Mouse (Mus musculus) T-helper 17 cell (primary cell): ENCODE results near the gene Zdhhc19.
"Not testable (repeated sequence)": the region's sequence is repeated elsewhere in the genome, so short reads cannot be mapped to it uniquely, and the experiment has no call there.

ENCODE experiments used
- in situ Hi-C, 2 experiments: fragments of 300-600 bp; cut with MboI, MseI; formaldehyde crosslinking; loops; 1 replicate in 1 of 2; 2 replicates in 1 of 2; pipeline ENCODE4 v1.15.1; 2025; ENCODE audit warnings: high pct_unique_total_duplicates in 2 of 2

Zdhhc19 gene

DNA sequence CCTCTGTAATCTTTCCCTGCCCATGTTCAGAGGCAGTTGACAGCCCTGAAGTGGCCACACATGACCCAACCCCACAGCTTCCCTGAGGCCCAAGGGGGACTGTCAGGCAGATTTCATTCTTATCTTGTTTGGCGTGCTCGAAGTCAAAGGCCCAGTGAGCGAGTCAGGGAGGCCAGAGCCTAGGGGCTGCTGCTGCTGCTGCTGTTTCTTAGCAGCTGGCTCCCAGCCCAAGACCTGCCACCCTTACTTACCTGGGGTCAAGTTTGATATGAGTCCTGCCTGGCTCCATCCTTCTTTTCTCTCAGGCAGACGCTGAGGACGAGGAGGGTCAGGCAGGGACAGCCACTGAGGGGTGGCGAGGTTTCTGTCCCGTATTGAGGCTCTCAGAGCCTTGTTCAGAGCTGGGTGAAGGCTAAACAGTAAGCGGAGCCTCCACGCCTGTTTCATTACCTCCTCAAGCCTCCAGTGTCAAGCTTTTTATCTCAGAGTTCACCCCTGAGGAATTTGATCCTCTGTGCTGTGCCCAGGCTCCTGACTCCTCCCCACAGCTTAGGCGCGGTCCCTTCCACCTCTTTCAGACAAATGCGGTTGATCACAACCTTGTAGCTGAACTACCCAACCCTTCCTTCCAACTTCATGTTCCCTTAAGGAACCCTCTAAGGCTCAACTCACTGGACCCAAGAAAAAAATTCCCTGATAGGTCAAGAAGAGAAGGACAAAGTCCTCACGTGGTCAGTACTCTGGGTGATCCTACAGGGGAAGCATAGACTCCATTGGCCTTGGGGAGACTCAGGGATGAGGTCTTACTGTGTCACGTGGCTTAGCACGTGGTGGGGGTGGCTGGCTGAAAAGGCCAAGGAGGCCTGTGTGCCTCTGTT lies 8.6 kb upstream of the Zdhhc19 start, which contains the start of gene Slc51a:
Gene Slc51a (minus strand): TSS at position 646 of the 878 bp plus-strand sequence.
- in situ Hi-C loops: no loop called here

DNA sequence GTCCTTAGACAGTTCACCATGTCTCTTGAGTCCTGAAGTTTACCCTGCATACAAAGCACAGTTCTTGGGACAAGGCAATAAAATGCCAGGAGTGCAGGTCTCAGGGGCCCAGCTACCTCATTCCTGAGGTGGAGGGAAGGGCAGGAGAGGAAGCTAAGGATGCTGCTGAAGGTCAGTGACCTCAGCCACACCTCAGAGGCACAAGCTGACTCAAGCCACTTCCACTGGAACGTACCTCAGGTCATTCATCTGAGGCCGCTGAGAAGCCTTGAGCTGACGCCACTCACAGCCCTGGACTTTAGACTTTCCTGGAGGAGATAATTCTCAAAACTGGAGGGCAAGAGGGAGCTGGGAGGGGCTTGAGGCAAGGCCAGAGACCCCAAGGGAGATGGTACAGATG lies 7.1 kb upstream of the Zdhhc19 start:
- in situ Hi-C loops: no loop called here

DNA sequence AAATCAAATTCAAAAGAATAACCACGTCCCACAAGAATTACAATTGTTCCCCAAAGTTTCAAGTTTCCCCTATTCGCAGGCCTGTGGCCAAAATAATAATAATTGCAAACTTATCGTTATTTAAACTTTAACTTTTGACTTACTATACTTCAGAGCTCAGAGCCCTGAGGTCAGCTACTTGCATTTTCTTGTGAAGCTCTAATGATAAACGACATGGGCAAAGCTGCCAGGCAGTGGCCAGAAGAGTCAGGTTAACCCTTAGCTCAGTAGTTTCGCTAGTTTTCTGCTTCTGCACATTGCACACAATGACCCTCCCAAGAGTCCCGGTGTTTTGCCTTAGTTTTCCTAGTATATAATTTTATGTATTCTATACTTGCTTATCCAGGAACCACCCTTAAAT lies 1.7 kb upstream of the Zdhhc19 start:
- in situ Hi-C loops: not testable (repeated sequence)

DNA sequence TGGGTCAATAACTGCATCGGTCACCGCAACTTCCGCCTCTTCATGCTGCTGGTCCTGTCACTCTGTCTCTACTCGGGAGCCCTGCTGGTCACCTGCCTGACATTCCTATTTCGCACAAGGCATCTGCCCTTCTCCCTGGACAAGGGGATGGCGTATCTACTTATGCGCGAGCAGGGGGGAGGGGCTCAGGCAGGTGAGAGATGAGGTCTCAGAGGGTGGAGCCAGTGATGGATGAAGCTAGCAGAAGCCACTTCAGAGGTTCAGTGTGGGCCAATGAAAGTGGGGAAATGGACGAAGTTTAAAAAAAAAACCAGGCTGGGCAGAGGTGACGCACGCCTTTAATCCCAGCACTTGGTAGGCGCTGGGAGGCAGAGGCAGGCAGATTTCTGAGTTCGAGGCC lies 2.9 kb downstream of the Zdhhc19 start:
- in situ Hi-C loops: loop anchor here in 1 of 2 experiments (5.0 kb wide), 2 partner anchors 122 to 232 kb away; no protein-coding TSS in a partner anchor

DNA sequence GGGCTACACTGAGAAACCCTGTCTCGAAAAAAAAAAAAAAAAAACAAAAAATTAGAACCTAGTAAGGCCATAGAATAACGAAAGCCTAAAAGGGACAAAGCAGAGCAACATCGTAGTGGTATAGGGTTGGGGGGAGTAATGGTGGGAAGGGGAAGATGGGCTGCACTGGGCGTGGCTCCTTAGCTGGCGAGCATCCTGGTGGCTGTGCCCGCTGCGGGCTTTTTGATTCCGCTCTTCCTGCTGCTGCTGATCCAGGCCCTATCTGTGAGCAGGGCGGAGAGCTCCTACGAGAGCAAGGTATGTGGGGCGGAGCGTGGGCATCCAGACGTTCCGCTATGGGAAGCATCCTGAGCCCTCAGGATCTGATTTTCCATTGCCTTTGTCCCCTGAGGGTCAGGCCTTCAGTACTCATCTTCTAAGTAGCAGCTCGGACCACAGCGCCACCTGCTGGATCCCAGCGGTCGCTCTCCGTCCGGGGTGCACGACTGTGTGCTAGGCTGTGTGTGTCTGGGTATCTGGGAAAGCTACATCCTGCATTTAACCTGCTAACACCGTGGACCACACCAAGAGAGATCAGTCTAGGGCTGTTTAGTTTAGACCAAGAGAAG lies 3.5 kb downstream of the Zdhhc19 start:
- in situ Hi-C loops: loop anchor here in 1 of 2 experiments (5.0 kb wide), 2 partner anchors 122 to 232 kb away; no protein-coding TSS in a partner anchor

DNA sequence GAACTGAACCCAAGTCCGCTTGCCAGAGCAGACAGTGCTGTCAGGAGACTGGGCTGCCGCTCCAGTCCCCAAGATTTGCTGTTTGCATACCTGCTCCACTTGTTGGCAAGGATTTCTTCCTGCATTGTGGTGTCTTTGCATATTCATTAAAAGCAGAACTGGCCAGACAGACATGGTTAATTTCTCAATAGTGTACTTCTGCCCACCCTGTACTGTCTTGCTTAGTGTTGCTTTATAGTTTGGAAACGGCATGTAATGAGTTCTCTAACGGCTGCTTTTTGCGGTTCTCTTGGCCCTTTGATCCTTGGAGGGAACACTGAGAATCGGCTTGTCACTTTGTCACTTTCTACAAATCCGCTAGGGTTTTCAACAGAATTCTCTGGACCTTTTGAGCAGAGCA lies 5.4 kb downstream of the Zdhhc19 start:
- in situ Hi-C loops: no loop called here

DNA sequence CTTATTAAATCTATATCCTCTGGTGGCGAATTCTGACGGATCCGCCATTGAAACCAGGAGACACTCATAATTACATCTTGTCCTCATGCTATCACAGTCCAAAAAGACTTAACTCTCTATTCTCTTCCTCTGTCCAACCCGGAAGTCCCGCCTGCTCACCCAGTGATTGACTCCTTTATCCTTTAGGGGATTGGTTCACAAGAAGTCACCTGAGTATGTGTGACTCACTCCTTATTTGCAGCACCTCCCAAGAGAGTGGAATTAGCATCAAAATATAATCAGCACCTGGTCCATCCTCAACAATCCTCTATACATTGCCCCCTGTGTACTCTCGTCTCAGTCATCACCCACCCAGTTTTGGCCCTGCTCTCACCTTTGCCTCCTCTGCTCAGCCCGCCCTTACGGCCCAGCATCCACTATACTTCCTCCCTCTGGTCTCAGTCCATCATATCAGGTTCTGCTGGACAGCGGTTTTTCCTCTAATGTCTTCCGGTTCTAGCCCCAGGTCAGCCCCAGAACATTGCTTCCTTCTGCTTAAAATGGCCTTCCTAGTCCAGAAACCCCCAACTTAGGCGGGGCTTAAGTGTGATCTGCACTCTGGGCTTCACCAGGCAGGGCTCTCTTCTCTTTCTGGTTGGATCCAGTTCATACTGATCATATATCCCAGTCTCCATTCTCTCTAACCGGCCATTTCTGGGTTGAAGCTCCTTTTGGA lies 6.7 kb downstream of the Zdhhc19 start:
- in situ Hi-C loops: no loop called here

DNA sequence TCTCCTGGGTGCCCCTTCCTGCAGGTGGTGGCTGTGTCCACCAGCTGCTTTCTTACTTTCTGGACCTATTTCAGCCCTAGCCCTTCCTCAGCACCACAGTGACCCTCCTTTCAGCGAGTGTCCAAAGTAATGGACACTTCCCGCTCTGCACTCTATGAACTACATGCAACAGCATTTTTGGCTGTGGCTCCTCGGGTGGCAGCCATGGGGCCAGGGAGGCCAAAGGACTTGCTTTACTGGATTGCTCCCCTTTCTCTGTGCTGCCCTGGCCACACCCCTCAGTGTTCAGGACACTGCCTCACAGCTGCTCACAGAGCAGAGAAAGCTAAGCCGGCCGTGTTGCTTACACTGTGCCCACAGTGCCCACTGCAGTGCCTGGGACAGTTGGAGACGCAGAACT lies 7.6 kb downstream of the Zdhhc19 start:
- in situ Hi-C loops: no loop called here

DNA sequence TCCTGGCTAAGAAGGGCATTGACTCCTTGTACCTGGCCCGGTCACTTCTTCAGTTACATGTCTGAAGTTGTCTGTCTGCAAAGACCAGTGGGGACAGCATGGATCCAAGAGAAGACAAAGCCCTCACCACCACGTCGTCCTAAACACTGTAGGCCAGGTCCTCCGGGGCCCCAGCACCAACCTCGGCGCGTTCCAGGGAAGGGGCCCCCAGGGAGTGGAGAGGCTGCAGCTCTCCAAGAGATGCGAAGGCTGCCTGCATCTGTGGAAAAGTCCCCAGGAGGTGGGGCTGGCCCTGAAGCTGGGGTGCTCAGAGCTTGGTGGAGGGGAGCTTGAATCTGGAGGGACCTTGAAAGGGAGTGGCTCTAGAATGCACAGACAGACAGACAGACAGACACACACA lies 10.2 kb downstream of the Zdhhc19 start:
- in situ Hi-C loops: loop anchor here in 1 of 2 experiments (5.0 kb wide), 1 partner anchor 186 kb away; no protein-coding TSS in a partner anchor

DNA sequence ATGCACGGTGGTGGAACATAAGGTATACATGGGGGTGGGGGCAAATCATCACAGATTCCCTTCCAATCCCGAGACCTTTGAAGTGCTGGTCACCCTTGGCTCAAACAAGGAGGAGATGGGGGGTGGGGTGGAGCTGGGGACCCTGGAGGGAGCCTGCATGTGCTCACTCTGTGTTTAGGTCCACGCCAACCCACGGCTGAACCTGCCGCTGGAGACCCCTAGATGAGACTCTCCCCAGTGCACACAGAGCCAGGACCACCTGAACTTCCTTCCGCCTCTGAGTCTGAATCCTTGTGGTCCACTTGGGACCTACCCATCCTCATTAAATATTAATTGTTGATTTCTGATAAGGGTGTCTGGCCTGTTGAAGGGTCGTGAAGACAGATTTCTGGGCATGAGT lies 10.8 kb downstream of the Zdhhc19 start:
- in situ Hi-C loops: loop anchor here in 1 of 2 experiments (5.0 kb wide), 1 partner anchor 185 kb away; no protein-coding TSS in a partner anchor

DNA sequence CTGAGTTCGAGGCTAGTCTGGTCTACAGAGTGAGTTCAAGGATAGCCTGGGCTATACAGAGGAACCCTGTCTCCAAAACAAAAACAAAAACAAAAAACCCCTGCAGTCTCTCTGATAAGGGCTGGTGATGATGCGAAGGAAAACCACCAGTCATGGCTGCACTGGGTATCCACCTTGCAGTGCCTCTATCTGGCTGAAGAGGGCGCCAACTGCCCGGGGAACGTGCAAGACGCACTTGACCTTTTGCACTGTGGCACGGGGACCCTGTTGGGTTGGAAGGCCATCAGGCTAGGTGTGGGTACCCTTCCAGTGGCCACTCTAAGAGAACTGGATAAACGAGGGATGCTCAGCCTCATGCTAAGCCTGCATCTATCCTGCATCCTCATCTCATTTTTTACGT lies 11.3 kb downstream of the Zdhhc19 start:
- in situ Hi-C loops: loop anchor here in 1 of 2 experiments (5.0 kb wide), 1 partner anchor 185 kb away; no protein-coding TSS in a partner anchor

DNA sequence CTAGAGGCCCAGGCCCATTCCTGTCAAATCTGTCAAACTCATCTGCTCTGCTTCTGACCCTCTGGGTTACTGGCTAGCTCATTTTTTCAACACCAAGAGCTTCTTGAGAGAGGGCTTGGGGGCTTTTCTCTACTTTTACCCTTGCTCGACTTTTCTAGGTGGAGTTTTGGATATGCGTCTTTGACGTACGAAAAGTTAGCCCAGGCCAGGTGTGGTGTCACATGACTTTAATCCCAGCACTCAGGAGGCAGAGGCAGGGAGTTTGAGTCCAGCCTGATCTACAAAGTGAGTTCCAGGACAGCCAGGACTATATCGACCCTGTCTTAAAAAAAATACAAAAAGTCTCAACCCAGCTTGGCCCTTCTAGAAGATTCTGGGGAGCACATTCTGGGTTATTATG lies 12.0 kb downstream of the Zdhhc19 start:
- in situ Hi-C loops: loop anchor here in 1 of 2 experiments (5.0 kb wide), 1 partner anchor 184 kb away; no protein-coding TSS in a partner anchor

DNA sequence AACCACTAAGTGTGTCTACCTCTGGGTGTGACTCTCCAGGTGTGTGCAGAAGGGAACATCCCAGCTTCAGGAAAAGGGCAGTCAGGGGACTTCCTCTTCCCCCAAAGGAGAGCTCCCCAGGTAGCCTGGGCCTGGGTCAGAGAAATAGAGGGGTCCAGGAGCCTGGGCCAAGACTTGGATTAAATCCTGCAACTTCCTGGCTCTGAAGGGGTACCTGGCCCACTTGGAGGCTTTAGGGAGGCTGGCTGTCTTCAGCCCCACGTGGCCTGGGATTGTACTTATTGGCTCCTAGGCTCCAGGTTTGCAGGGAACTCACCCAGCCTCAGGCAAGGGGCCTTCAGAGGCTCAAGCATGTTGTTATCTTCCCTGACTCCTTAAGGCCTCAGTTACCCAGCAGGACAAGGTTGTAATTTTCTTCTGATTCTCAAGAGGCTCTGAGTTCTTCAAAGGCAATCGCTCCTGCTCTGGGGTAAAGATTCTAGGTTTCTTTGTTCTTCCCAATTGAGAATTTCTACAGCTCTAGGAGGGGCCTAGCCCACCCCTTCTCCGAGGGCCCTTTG lies 12.5 kb downstream of the Zdhhc19 start:
- in situ Hi-C loops: loop anchor here in 1 of 2 experiments (5.0 kb wide), 1 partner anchor 184 kb away; no protein-coding TSS in a partner anchor

DNA sequence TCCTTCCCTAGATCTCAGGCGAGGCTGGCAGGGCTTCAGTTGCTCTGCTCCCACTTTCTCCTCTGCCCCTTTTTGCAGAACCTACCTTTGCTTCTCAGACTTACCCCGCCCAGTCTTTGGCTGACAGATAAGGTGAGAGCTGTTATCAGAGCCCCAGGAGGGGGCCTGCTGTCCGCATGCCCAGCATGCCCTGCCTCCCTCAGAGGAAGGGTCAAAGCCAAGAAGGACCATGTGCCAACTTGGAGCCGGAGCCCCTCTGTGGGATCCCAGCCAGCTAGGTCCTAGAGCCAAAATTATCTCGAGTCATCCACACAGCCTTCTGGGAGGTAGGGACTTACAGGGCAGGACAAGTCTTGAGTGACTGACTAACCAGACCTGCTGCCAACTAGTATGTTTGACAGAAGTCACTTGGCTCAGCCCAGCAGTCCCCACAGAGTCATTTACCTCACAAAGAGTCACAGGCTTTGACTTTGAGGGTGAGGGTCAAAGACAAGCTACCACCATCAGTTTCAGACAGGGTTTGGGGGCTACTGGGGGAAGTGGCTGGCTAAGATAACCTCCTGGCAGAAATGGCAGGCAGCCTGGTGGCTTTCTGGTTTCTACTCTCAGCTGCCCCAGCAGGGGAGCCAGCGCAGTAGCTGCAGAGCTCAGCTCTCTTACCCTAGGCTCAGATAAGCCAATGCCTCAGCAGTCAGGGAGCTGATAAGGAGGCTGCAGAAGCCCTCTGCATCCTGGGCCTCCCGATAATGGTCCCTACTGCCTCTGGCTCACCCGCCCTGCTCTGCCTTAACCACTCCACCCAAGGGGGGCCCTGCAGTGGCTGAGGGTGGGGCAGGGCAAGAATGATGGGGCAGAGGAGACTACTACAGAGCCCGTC lies 13.2 kb downstream of the Zdhhc19 start:
- in situ Hi-C loops: loop anchor here in 1 of 2 experiments (5.0 kb wide), 1 partner anchor 183 kb away; no protein-coding TSS in a partner anchor

DNA sequence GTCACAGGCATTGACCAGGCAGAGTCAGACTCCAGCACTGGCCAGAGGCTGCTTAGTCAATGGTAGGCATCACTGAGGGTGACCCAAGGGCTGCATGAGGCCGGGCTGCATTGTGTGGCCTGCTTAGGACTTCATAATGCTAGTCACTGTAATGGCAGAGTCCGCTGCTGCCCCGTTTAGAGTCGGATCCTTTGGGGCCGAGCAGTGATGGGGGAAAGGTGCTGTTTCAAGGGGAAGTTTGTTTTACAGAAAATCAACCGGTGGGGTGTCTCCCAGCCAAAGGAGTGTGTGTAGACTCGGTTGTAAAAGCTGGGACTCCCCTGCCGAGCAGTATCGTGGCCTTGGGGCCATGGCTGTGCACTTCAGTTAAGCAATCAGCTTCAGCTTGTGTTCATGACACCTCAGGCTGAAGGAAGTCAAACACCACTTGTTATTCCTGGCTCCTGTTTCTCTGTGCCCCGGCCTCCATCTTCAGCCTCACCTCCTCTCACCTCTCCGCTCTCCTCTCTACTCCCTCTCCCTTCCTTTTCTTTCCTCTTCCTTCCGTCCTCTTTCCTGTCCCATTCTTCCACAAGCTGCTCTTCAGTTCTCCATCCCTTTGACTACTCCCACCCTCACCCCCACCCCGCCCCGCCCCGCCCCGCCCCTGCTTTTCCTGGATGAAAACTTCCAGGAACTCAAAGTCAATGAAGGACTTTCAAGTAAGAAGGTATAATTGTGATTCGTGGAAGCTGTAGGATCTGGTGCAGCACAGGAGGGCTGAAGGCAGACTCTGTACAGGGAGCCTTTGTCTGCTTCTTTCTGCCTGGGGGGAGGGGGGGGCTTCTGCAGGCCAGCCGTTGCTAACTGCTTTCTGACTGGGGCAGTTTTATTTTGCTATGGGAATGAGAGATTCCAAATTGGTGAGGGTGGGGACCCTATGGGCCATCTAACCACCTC lies 14.6 kb downstream of the Zdhhc19 start:
- in situ Hi-C loops: loop anchor here in 1 of 2 experiments (5.0 to 10.0 kb wide), 3 partner anchors 97 to 167 kb away; partner anchors contain the start of gene Tfrc

DNA sequence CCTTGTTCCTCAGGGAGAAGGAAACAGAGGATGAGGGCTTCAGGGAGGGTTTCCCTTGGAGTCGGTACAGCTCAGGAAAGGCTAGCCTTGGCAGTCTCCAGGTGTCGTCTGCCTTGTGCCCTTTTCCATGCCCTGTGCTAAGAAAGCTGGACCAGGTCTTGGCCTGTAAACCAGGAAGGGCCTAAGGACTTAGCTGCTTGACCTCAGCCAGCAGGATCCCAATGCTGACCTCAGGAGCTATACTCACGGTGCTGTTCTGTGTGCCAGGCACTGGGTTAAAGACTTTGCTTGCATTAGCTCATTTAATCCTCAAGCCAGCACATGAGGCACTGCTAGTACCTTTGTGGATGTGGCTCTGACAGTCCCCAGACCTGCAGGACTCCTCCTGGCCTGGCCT lies 15.3 kb downstream of the Zdhhc19 start:
- in situ Hi-C loops: loop anchor here in 1 of 2 experiments (5.0 to 10.0 kb wide), 3 partner anchors 96 to 166 kb away; partner anchors contain the start of gene Tfrc

DNA sequence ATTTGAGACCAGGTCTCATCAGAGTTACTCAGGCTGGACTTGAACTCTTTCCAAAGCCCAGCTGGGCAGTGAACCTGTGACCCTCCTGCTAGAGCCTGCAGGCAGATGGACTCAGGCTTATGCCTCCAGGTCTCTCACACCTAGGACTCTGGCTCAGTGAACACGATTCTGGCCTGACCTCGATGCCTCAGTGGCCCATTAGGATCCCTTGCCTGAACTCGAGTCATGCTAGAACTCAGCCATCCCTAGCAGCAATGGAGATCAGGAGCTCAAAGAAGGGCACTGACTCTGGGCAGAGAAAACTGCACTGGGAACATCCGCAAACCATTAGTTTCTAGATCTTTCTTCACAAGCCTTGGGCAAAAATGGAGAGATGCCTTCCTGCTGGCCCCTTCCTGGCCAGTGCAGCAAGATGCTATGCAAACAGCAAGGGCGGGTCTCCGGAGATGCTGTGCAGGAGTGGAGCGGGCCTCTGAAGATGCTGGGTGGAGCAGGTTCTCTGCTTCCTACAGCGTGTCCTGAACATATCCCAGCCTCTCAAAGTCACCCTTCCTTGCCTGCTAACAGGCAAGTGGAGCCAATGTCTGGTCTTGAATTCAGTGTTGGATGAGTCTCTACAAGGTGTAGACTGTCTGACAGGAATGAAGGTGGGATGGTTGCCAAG lies 15.9 kb downstream of the Zdhhc19 start:
- in situ Hi-C loops: loop anchor here in 1 of 2 experiments (5.0 to 10.0 kb wide), 3 partner anchors 95 to 165 kb away; partner anchors contain the start of gene Tfrc

DNA sequence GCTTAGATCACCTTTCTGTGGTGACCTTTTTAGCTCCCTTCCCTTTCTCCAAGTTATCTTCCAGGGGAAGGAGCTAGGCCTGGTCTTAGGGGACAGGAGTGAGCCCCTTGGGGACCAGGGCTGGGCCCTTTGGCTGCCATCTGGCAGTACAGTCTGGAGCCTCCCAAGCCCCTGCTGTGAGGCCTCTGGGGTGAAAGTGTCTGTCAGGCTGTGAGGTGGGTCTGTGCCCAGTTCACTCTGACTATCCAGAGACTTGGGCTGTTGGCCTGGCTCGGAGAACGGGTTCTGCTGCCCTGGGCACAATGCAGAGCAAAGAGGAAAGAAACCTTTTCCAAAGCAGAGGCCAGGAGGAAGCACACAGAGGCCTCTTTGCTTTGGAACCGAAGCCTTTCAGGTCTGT lies 16.9 kb downstream of the Zdhhc19 start:
- in situ Hi-C loops: loop anchor here in 1 of 2 experiments (5.0 to 10.0 kb wide), 3 partner anchors 94 to 164 kb away; partner anchors contain the start of gene Tfrc
